Mouse (Mus musculus) right cerebral cortex, postnatal 36 days (tissue): Measurements from ENCODE around the gene Abhd4.

ENCODE experiments used
- DNase-seq, 2 experiments: peaks; one replicate each; pipeline ENCODE4 v3.0.0; 2022; ENCODE audit warnings: low spot score in 2 of 2, mixed read lengths in 1 of 2

The Abhd4 gene

GRCm38 (mm10) chr14:54239002-54239736 lies 14.8 kb upstream of the Abhd4 start:
- DNase-seq: peak; percentile 57 to 75

- DNase-seq: no peak
These were observed 13.4 kb upstream of the Abhd4 start for GRCm38 (mm10) chr14:54240542-54240941.

GRCm38 (mm10) chr14:54244183-54244582 lies 9.8 kb upstream of the Abhd4 start:
- no peak for DNase-seq

- no peak for DNase-seq
These were observed 7.8 kb upstream of the Abhd4 start for GRCm38 (mm10) chr14:54246232-54246631.

GRCm38 (mm10) chr14:54249326-54249725 lies 4.7 kb upstream of the Abhd4 start:
- no peak for DNase-seq

GRCm38 (mm10) chr14:54250122-54250521 lies 3.9 kb upstream of the Abhd4 start:
- no peak for DNase-seq

- DNase-seq: no peak
These were observed 748 bp downstream of the Abhd4 start for GRCm38 (mm10) chr14:54254670-54255202.

- DNase-seq: no peak
These were observed 4.2 kb downstream of the Abhd4 start for GRCm38 (mm10) chr14:54258131-54258670.

- DNase-seq: peak; percentile 59 to 60
These were observed 5.2 kb downstream of the Abhd4 start for GRCm38 (mm10) chr14:54259003-54259721.

GRCm38 (mm10) chr14:54259722-54260085 lies 5.7 kb downstream of the Abhd4 start:
- DNase-seq: no peak

- DNase-seq: no peak
These were observed 6.2 kb downstream of the Abhd4 start for GRCm38 (mm10) chr14:54260196-54260595.

- no peak for DNase-seq
These were observed 7.4 kb downstream of the Abhd4 start for GRCm38 (mm10) chr14:54261386-54261785.

GRCm38 (mm10) chr14:54262622-54263021 lies 8.6 kb downstream of the Abhd4 start:
- no peak for DNase-seq

GRCm38 (mm10) chr14:54263099-54263498 lies 9.1 kb downstream of the Abhd4 start:
- DNase-seq: no peak

GRCm38 (mm10) chr14:54264231-54264630 lies 10.2 kb downstream of the Abhd4 start:
- DNase-seq: no peak

- DNase-seq: no peak
These were observed 11.1 kb downstream of the Abhd4 start for GRCm38 (mm10) chr14:54265093-54265492.

GRCm38 (mm10) chr14:54265951-54266350 lies 12.0 kb downstream of the Abhd4 start:
- no peak for DNase-seq

GRCm38 (mm10) chr14:54267966-54268365 lies 14.0 kb downstream of the Abhd4 start:
- no peak for DNase-seq

- no peak for DNase-seq
These were observed 15.6 kb downstream of the Abhd4 start for GRCm38 (mm10) chr14:54269566-54269965.

GRCm38 (mm10) chr14:54270413-54270812 lies 16.4 kb downstream of the Abhd4 start:
- DNase-seq: no peak

GRCm38 (mm10) chr14:54271976-54272606 lies 18.1 kb downstream of the Abhd4 start:
- no peak for DNase-seq

GRCm38 (mm10) chr14:54272696-54273095 lies 18.7 kb downstream of the Abhd4 start:
- no peak for DNase-seq
